Mouse (Mus musculus): ENCODE measurements around the gene Gp1ba.
A peak's percentile ranks its signal among the peaks of the same experiment; 100 is the strongest.

Gp1ba gene

DNA sequence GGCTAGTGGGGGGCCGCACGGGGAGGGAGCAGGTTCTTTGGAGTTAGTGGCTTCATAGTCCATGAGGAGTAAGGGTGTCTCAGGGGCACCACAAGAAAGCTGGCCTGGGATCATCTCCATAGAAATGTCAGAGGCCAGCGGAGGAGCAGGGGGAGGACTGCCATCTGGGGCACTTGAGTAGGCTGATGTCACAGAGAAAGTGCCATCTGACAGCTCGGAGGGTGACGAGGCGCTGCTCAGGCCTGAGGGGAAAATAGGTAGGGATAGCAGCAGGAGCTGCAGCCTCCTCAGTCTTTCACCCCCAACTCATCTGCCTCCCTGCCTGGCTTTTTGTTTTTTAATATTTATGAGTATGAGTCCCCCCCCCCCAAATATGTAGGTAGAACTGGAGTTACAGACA, 35.1 kb downstream of the Gp1ba start:
- DNase-seq: no peak

GRCm38 (mm10) chr11:70674501-70674900, 35.6 kb downstream of the Gp1ba start:
- no peak for DNase-seq

DNA sequence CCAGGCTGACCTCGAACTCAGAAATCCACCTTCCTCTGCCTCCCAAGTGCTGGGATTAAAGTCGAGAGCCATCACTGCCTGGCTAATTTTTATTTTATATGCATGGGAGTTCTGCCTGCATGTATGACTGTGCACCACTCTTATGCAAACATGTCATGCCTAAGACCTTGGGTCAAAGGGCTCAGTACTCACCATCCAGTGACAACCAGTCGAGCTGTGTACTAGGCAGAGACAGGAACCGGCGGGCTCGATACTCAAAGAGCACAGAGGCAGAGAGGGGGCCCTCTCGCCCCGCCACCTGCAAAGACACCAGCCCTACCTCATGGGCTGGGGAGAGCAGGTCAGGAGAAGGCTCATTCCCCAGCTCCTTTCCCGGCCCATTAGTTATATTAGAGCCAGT, 39.2 kb downstream of the Gp1ba start:
- DNase-seq: peak; percentile 3

- no peak for DNase-seq
Observed at GRCm38 (mm10) chr11:70678576-70678975, 39.7 kb downstream of the Gp1ba start.

DNA sequence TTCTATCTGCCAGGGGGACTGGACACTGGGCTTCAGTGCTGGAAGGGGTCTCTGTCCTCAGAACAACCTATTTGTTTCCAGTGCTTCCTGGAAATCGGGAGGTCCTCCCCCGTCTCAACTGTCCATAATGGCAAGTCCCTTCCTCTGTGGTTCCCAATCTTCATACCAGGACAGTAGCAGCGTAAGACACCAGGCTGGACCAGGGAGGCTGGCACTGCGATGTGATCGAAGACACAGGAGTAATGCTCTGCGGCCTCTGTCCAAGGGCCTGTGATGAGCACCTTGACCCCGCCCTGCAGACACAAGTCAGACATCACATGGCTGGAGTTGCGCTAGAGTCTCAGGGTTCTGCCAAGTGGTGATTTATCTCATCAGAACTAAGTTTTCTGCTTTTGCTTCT, 40.4 kb downstream of the Gp1ba start:
- no peak for DNase-seq

GRCm38 (mm10) chr11:70679894-70680293, 41.0 kb downstream of the Gp1ba start:
- DNase-seq: no peak

- DNase-seq: no peak
Observed at GRCm38 (mm10) chr11:70681170-70681569, 42.2 kb downstream of the Gp1ba start.

GRCm38 (mm10) chr11:70681897-70682581, 43.1 kb downstream of the Gp1ba start:
- DNase-seq: peak; percentile 46

DNA sequence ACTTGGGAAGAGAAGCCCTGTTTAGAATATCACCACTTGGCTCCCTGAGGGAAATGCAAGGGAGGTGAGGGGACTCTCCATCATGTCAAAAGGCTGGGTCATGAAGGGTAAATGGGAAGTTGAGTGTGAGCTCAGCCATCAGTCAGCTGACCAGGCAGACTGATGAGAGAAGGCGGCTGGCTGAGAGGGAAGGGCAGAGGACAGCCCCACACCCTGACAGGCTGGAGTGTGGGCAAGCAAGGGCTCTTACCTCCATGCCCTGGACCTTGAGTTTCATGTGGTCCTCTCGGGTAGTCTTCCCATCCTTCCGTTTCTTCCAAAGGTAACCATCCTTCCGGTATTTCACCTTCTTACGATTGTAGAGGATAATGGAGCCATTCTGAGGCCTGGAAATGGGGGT, 44.7 kb downstream of the Gp1ba start:
- DNase-seq: no peak

DNA sequence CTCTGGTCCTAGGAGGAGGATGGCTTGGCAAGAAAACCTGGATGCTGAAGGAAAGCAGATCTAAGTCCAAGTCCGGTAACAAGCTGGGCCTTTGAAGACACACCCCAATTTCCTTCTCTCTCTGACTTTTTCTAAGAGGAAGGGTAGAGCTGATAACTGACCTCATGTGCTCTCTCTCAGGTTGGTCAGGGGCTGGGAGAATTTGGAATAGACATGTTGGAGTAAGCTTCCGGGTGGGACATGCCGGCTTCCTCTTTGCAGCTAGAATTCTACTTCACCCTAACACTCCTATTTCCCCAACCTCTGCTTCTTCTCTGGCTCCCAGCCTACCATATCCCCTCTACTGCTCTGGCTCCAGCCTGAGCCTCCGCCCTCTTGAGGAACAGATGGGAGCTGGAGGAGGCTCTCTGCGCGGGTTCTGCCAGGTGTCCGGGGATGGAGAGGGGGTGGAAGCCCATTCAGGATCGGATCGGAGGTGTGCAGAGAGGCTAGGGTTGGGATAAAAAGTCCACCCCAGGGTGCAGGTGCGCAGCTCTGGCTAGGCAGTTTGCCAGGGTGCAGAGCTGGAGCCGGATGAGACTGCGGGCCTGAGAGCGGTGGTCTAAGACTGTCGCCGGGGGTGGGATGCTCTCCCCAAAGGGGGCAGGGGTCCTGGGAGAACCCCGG, 48.1 kb downstream of the Gp1ba start:
- no peak for DNase-seq

- peak; percentile 95 for DNase-seq
Observed at GRCm38 (mm10) chr11:70687601-70688199, 48.8 kb downstream of the Gp1ba start, which contains the start of gene Camta2. Gene Camta2, minus strand, starts transcription at chr11:70688105.

- DNase-seq: no peak
Observed at GRCm38 (mm10) chr11:70688372-70688771, 49.5 kb downstream of the Gp1ba start.

DNA sequence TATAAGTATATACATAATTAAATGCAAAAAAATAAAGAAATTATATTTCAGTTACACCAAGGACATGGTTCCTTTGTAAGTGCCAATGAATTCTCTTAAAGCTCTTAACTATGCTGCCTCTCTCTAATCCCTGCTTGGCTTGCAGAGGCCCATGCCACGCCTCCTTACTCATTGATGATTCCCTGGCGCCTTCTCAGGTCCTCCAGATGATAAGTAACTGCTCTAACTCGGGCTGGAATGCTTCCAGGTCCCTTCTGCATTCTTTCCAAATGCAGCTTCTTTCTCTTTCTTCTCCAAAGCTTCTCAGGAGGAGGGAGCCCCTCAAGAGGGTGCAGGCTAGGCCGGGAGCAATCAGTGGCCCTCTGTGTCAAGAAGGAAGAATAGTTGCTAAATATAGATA, 50.7 kb downstream of the Gp1ba start:
- DNase-seq: no peak

All from thymus, postnatal 4 days (tissue).